Mouse (Mus musculus) neural tube, embryonic 11.5 days (tissue): ENCODE measurements around the gene Slc45a3. TPM values are rescaled to one million over a fixed set of nuclear protein-coding genes. Genes with fewer than 3 reads are reported as not detected.
A peak's percentile ranks its signal among the peaks of the same experiment; 100 is the strongest.

Experiments used
- ATAC-seq: fragments of 200-750 bp; cut with Nextera tagmentation; 2 replicates; pipeline ENCODE4 v1.8.0; 2017; ENCODE audit warnings: moderate number of reproducible peaks, mild to moderate bottlenecking, moderate TSS enrichment, moderate library complexity; ENCODE audit not compliant: insufficient read depth, low FRiP score, low TSS enrichment
- DNase-seq: peaks from one replicate; pipeline ENCODE4 v3.0.0-alpha.2; 2015; ENCODE audit warnings: low spot score
- H3K27ac ChIP-seq: fragments of 300-500 bp; sonication (generic); 2 replicates; pipeline ENCODE4 v1.5.1; 2014; ENCODE audit warnings: low read depth, mild to moderate bottlenecking, low read length
- H3K27me3 ChIP-seq: fragments of 300-500 bp; sonication (generic); 2 replicates; pipeline ENCODE4 v1.6.1; 2014; ENCODE audit warnings: mild to moderate bottlenecking, low read length, mixed read lengths; ENCODE audit not compliant: control insufficient read depth, insufficient read depth
- H3K36me3 ChIP-seq: fragments of 300-500 bp; sonication (generic); 2 replicates; pipeline ENCODE4 v1.6.1; 2014; ENCODE audit warnings: mild to moderate bottlenecking, low read length, moderate library complexity, mixed read lengths; ENCODE audit not compliant: control insufficient read depth, insufficient read depth
- H3K4me1 ChIP-seq: fragments of 300-500 bp; sonication (generic); 2 replicates; pipeline ENCODE4 v1.6.1; 2014; ENCODE audit warnings: low read length, mixed read lengths; ENCODE audit not compliant: control insufficient read depth, insufficient read depth
- H3K4me2 ChIP-seq: fragments of 300-500 bp; sonication (generic); 2 replicates; pipeline ENCODE4 v1.6.1; 2014; ENCODE audit warnings: low read depth, mild to moderate bottlenecking, moderate library complexity
- H3K4me3 ChIP-seq: fragments of 300-500 bp; sonication (generic); 2 replicates; pipeline ENCODE4 v1.5.1; 2014; ENCODE audit warnings: low read depth, low read length
- H3K9ac ChIP-seq: fragments of 300-500 bp; sonication (generic); 2 replicates; pipeline ENCODE4 v1.6.1; 2014; ENCODE audit warnings: mild to moderate bottlenecking, low read length
- H3K9me3 ChIP-seq: fragments of 300-500 bp; sonication (generic); 2 replicates; pipeline ENCODE4 v1.6.1; 2016; ENCODE audit warnings: low read length; ENCODE audit not compliant: control insufficient read depth
- WGBS: fragments of 180-500 bp; shearing (Covaris S2); extraction: QIAGEN DNeasy Blood & Tissue Kit; methylation state at CpG from one replicate; pipeline ENCODE4 v1.1.7; 2014; 5-methylcytosine and 5-hydroxymethylcytosine counted together
- polyA plus RNA-seq: library from polyadenylated mRNA; unstranded; fragments of >200 nt; fragmentation: Nextera tagmentation; extraction: Ambion mirVana; gene quantifications from 2 replicates; pipeline ENCODE4 v1.2.1, GENCODE M21; 2014

The Slc45a3 gene
- polyA plus RNA-seq, 1 experiment from 2014 or later, result 11.8 TPM

- H3K4me3 ChIP-seq, result peak within 1 kb of the TSS; percentile 83
- no peaks in the 10 kb centered on the region for H3K36me3 ChIP-seq
- under 1% methylated on average over 56 of the region's 61 CpGs for WGBS
- DNase-seq (peak; percentile 95), ATAC-seq (peak; percentile 94)
- H3K4me1 ChIP-seq, result peaks cover 8% of the 10 kb centered on the region
- no peaks in the 10 kb centered on the region for H3K27me3 ChIP-seq
- H3K27ac ChIP-seq, result peak within 1 kb of the TSS; percentile 97
- H3K9ac ChIP-seq, result peak within 1 kb of the TSS; percentile 95
- H3K9me3 ChIP-seq, result no peaks in the 10 kb centered on the region
- peak within 1 kb of the TSS; percentile 72 for H3K4me2 ChIP-seq
These were observed 44.6 kb downstream of the Slc45a3 start, which contains the start of gene Elk4 for GRCm38 (mm10) chr1:132007282-132007815. Elk4 (plus strand) TSS chr1:132007607.

DNA sequence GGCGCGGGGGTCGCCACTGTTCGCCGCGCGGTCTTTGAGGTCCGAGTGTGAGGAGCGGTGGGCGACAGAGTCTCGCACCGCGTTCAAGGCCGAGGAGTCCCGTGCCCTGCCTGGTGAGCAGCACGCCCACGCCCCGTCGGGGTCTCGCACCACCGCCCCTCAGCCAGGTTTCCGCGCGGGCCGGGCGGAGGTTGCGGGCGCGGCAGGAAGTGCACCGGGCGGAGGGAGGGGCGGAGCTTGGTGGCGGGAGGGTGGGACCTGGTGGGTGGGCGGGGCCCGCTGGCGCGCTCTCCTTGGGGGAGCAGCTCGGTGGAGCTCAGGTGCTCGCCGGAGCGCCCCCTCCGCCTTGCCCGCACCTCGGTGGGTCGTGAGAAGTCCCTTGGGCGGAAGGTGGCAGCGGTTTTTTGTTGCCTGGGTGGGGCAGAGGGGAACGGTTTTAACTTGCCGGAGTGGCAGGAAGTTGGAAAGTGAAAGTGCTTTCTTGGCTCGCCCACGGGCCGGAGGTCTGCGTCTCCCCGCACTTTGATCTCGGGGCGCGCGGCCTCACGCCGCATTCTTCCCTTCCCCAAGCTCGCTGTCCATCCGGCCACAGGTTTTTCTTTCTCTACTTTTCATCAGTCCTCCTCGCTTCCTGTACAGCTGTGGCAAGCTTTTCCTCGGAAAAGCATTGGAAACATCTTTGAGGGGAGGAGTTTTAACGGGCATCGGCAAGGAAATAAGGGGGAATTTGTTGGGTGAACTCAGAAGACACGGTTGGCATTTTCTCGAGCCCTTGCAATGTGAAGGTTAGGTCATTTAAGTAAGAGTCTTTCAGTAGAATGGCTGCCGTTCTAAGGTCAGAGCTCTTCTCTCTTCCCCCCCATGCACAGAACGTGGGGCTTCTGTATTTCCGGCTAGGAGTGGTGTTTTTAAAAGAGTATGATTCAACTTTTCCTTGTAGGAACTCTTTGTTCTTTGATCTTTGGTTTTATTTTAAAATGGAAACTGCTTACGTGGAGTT, 45.4 kb downstream of the Slc45a3 start:
- Histone ChIP-seq H3K27me3 (no peaks in the 10 kb centered on the region), H3K4me2 (peak overlapping the region; percentile 72), H3K27ac (peak overlapping the region; percentile 97), H3K9ac (peak overlapping the region; percentile 95), H3K4me3 (peak overlapping the region; percentile 83), H3K9me3 (no peaks in the 10 kb centered on the region), H3K36me3 (no peaks in the 10 kb centered on the region), H3K4me1 (peaks cover 8% of the 10 kb centered on the region)
- 1% methylated on average over 47 of the region's 72 CpGs for WGBS
- ATAC-seq (peak; percentile 95), DNase-seq (peak; percentile 90)

DNA sequence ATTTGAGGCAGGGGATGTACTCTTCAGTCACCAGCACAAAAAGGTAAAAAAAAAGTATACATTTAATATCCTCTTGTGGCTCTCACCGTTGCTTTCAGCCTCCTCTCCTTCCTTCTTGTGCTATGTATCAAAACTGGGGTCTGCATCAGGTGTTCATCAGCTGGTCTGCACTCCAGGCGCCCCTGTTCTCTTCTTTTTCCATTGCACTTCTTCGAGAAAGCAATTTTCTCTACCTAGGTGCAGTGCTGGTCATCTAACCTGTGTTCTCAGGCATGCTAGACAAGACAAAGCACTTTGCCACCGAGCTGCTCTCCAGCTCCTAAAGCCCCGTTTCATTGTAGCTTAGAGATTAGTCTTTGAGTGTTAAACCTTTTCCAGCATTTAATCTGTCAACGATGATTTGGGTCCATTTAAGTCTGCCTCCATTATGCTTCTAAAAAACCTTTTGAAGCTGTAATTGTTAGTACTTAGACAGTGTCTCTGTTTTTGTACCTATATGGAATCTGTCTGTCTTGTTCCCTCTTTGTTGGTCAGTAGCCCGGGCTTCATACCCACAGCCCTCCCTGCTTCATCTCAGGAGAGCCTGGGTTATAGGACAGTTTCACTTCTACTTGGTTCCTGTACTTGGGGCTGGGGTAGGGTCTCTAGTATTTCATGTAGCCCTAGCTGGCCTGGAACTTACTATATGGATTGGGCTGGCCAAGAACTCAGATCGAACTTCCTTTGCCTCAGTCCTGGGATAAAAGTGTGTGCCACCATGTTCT, 46.3 kb downstream of the Slc45a3 start:
- peak overlapping the region; percentile 20; the same call in 1 of the 2 replicates for H3K9ac ChIP-seq
- no peaks in the 10 kb centered on the region for H3K27me3 ChIP-seq
- peak overlapping the region; percentile 72 for H3K4me2 ChIP-seq
- peak overlapping the region; percentile 83 for H3K4me3 ChIP-seq
- H3K36me3 ChIP-seq, result no peaks in the 10 kb centered on the region
- no peaks in the 10 kb centered on the region for H3K9me3 ChIP-seq
- ATAC-seq, result no peak
- DNase-seq, result no peak
- no peak overlapping the region for H3K27ac ChIP-seq
- 63% methylated on average over 8 of the region's 8 CpGs for WGBS
- peaks cover 8% of the 10 kb centered on the region for H3K4me1 ChIP-seq

GRCm38 (mm10) chr1:132010632-132011501, 48.1 kb downstream of the Slc45a3 start:
- H3K9ac ChIP-seq, result no peak overlapping the region
- no peak for ATAC-seq
- H3K4me2 ChIP-seq, result no peak overlapping the region
- H3K27ac ChIP-seq, result no peak overlapping the region
- DNase-seq, result no peak
- WGBS, result 91% methylated on average over 17 of the region's 17 CpGs
- no peaks in the 10 kb centered on the region for H3K9me3 ChIP-seq
- no peak overlapping the region for H3K4me3 ChIP-seq
- H3K27me3 ChIP-seq, result no peaks in the 10 kb centered on the region
- no peaks in the 10 kb centered on the region for H3K36me3 ChIP-seq
- H3K4me1 ChIP-seq, result peaks cover 8% of the 10 kb centered on the region

- WGBS, result 83% methylated on average over 2 of the region's 2 CpGs
- Histone ChIP-seq H3K36me3 (no peaks in the 10 kb centered on the region), H3K4me2 (no peak overlapping the region), H3K9me3 (no peaks in the 10 kb centered on the region), H3K27me3 (no peaks in the 10 kb centered on the region), H3K27ac (no peak overlapping the region), H3K9ac (no peak overlapping the region), H3K4me1 (peaks cover 8% of the 10 kb centered on the region), H3K4me3 (no peak overlapping the region)
- ATAC-seq (no peak), DNase-seq (no peak)
These were observed 49.0 kb downstream of the Slc45a3 start for GRCm38 (mm10) chr1:132011785-132012184.

- no peak overlapping the region for H3K9ac ChIP-seq
- no peak overlapping the region for H3K4me3 ChIP-seq
- no peaks in the 10 kb centered on the region for H3K9me3 ChIP-seq
- no peak overlapping the region for H3K27ac ChIP-seq
- H3K4me1 ChIP-seq, result peaks cover 8% of the 10 kb centered on the region
- no peak overlapping the region for H3K4me2 ChIP-seq
- DNase-seq, result no peak
- no peak for ATAC-seq
- H3K36me3 ChIP-seq, result peaks cover under 1% of the 10 kb centered on the region
- no peaks in the 10 kb centered on the region for H3K27me3 ChIP-seq
- 91% methylated on average over 8 of the region's 8 CpGs for WGBS
These were observed 50.1 kb downstream of the Slc45a3 start for GRCm38 (mm10) chr1:132012861-132013260.

- WGBS, result 93% methylated on average over 1 of the region's 1 CpGs
- Histone ChIP-seq H3K4me3 (no peak overlapping the region), H3K9me3 (no peaks in the 10 kb centered on the region), H3K4me2 (no peak overlapping the region), H3K27me3 (no peaks in the 10 kb centered on the region), H3K4me1 (no peaks in the 10 kb centered on the region), H3K36me3 (peaks cover 6% of the 10 kb centered on the region), H3K9ac (no peak overlapping the region), H3K27ac (no peak overlapping the region)
- ATAC-seq, result no peak
- DNase-seq, result no peak
These were observed 52.0 kb downstream of the Slc45a3 start for GRCm38 (mm10) chr1:132014800-132015199.

GRCm38 (mm10) chr1:132016691-132017090, 53.9 kb downstream of the Slc45a3 start:
- no peak for ATAC-seq
- Histone ChIP-seq H3K9ac (no peak overlapping the region), H3K4me1 (no peaks in the 10 kb centered on the region), H3K27ac (no peak overlapping the region), H3K27me3 (no peaks in the 10 kb centered on the region), H3K36me3 (peaks cover 8% of the 10 kb centered on the region), H3K4me3 (no peak overlapping the region), H3K4me2 (no peak overlapping the region), H3K9me3 (no peaks in the 10 kb centered on the region)
- 97% methylated on average over 1 of the region's 1 CpGs for WGBS
- DNase-seq, result no peak
